Mouse (Mus musculus): ENCODE results near the gene Slc22a6. TPM values are rescaled to one million over a fixed set of nuclear protein-coding genes. Genes with fewer than 3 reads are reported as not detected.

The Slc22a6 gene
- total and polyA plus RNA-seq, 3 experiments = 0.05 TPM; not detected in 2

DNA sequence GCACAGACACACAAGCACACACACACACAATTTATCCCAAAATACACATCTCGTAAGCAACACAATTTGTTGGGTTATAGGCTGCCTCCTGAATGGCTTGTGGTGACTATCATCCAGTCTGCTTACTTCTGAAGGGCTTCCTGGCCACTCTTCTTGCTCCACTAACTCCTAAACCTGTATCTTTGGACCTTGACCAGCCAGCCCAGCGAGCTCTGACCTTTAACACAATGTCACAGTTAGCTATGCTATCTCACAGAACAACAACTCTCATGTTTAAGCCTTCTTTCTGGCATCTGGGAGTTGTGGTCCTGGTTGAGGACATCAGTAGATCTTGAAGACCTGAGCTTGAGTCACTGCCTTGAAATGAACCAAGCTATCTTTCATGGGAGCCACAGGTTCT is 18.6 kb upstream of the Slc22a6 start:
- ATAC-seq (ENCODE audit: extremely low read depth, insufficient number of reproducible peaks, low FRiP score, poor library complexity, severe bottlenecking) = no peak
- TF ChIP-seq TAL1 (conservative IDR thresholded peaks at IDR 0.05; ENCODE audit: low read depth, low read length) = no peak
- no peak for TF ChIP-seq GATA1 (IDR thresholded peaks at IDR 0.05; ENCODE audit: borderline replicate concordance, low read length)
- no peak for TF ChIP-seq POLR2AphosphoS5 (IDR thresholded peaks at IDR 0.05; ENCODE audit: insufficient replicate concordance, low read depth, low read length)
- no peak for TF ChIP-seq CTCF (IDR thresholded peaks at IDR 0.05; ENCODE audit: low read depth, low read length)
- TF ChIP-seq GATA2 (IDR thresholded peaks at IDR 0.05; ENCODE audit: borderline replicate concordance, low read depth, low read length) = no peak
- H3K4me3 ChIP-seq (ENCODE audit: low read depth, low read length) = no peak overlapping the region
- peaks cover 7% of the 10 kb centered on the region; the same call in 1 of the 2 replicates for H3K27me3 ChIP-seq (ENCODE audit: insufficient read depth, low read length)
- no peak for DNase-seq (ENCODE audit: low spot score)
- H3K9me3 ChIP-seq (replicated peaks) = no peaks in the 10 kb centered on the region
- peaks cover 61% of the 10 kb centered on the region for H3K4me1 ChIP-seq (ENCODE audit: insufficient read depth, low read depth, low read length)
- no peaks in the 10 kb centered on the region for H3K36me3 ChIP-seq (replicated peaks)

DNA sequence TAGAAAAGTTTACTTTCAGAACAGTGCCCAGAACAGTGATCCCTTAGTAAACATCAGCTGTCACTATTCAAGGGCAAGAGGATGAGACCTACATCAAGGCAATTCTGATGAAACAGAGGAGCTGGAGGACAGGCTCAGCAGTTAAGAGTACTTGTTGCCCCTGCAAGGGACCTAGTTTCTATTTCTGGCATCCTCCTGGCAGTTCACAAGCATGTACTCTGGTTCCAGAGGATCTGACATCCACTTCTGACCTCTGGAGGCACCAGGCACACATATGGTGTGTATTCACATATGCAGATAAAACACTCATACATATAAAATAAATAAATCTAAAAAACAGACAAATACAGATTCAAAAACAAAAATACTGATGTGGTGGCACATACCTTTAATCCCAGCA is 15.9 kb upstream of the Slc22a6 start:
- Histone ChIP-seq H3K36me3 (replicated peaks) (no peaks in the 10 kb centered on the region), H3K4me1 (ENCODE audit: insufficient read depth, low read depth, low read length) (peaks cover 70% of the 10 kb centered on the region), H3K9me3 (replicated peaks) (no peaks in the 10 kb centered on the region), H3K4me3 (ENCODE audit: low read depth, low read length) (no peak overlapping the region), H3K27me3 (ENCODE audit: insufficient read depth, low read length) (peaks cover 9% of the 10 kb centered on the region; the same call in 1 of the 2 replicates)
- no peak for TF ChIP-seq GATA2 (IDR thresholded peaks at IDR 0.05; ENCODE audit: borderline replicate concordance, low read depth, low read length)
- no peak for TF ChIP-seq POLR2AphosphoS5 (IDR thresholded peaks at IDR 0.05; ENCODE audit: insufficient replicate concordance, low read depth, low read length)
- no peak for TF ChIP-seq GATA1 (IDR thresholded peaks at IDR 0.05; ENCODE audit: borderline replicate concordance, low read length)
- no peak for TF ChIP-seq TAL1 (conservative IDR thresholded peaks at IDR 0.05; ENCODE audit: low read depth, low read length)
- TF ChIP-seq CTCF (IDR thresholded peaks at IDR 0.05; ENCODE audit: low read depth, low read length) = no peak
- DNase-seq (ENCODE audit: low spot score) (no peak), ATAC-seq (ENCODE audit: extremely low read depth, insufficient number of reproducible peaks, low FRiP score, poor library complexity, severe bottlenecking) (no peak)

- peak; percentile 91 for ATAC-seq (ENCODE audit: extremely low read depth, insufficient number of reproducible peaks, low FRiP score, poor library complexity, severe bottlenecking)
- Histone ChIP-seq H3K36me3 (replicated peaks) (no peaks in the 10 kb centered on the region), H3K4me3 (ENCODE audit: low read depth, low read length) (no peak overlapping the region), H3K27me3 (ENCODE audit: insufficient read depth, low read length) (peaks cover 14% of the 10 kb centered on the region), H3K4me1 (ENCODE audit: insufficient read depth, low read depth, low read length) (peaks cover 65% of the 10 kb centered on the region), H3K9me3 (replicated peaks) (no peaks in the 10 kb centered on the region)
- peak; percentile 53 for DNase-seq (ENCODE audit: low spot score)
- TF ChIP-seq TAL1 (conservative IDR thresholded peaks at IDR 0.05; ENCODE audit: low read depth, low read length) = peak; percentile 96
- TF ChIP-seq POLR2AphosphoS5 (IDR thresholded peaks at IDR 0.05; ENCODE audit: insufficient replicate concordance, low read depth, low read length) = no peak
- TF ChIP-seq GATA2 (IDR thresholded peaks at IDR 0.05; ENCODE audit: borderline replicate concordance, low read depth, low read length) = 0 out of 2 replicates have a peak, but pooled peaks have one; percentile 21
Measured at GRCm38 (mm10) chr19:8602914-8603313, 14.9 kb upstream of the Slc22a6 start.

GRCm38 (mm10) chr19:8604536-8605240 is 13.2 kb upstream of the Slc22a6 start:
- H3K27me3 ChIP-seq (ENCODE audit: insufficient read depth, low read length) = peaks cover 30% of the 10 kb centered on the region
- no peak for ATAC-seq (ENCODE audit: extremely low read depth, insufficient number of reproducible peaks, low FRiP score, poor library complexity, severe bottlenecking)
- H3K36me3 ChIP-seq (replicated peaks) = no peaks in the 10 kb centered on the region
- no peaks in the 10 kb centered on the region for H3K9me3 ChIP-seq (replicated peaks)
- H3K4me3 ChIP-seq (ENCODE audit: low read depth, low read length) = no peak overlapping the region
- no peak for DNase-seq (ENCODE audit: low spot score)
- peaks cover 59% of the 10 kb centered on the region for H3K4me1 ChIP-seq (ENCODE audit: insufficient read depth, low read depth, low read length)
- TF ChIP-seq GATA2 (IDR thresholded peaks at IDR 0.05; ENCODE audit: borderline replicate concordance, low read depth, low read length) (no peak), CTCF (IDR thresholded peaks at IDR 0.05; ENCODE audit: low read depth, low read length) (no peak), POLR2AphosphoS5 (IDR thresholded peaks at IDR 0.05; ENCODE audit: insufficient replicate concordance, low read depth, low read length) (no peak), GATA1 (IDR thresholded peaks at IDR 0.05; ENCODE audit: borderline replicate concordance, low read length) (no peak), TAL1 (conservative IDR thresholded peaks at IDR 0.05; ENCODE audit: low read depth, low read length) (no peak)

- peaks cover 35% of the 10 kb centered on the region for H3K27me3 ChIP-seq (ENCODE audit: insufficient read depth, low read length)
- peaks cover 55% of the 10 kb centered on the region for H3K4me1 ChIP-seq (ENCODE audit: insufficient read depth, low read depth, low read length)
- peak; percentile 33 for DNase-seq (ENCODE audit: low spot score)
- H3K36me3 ChIP-seq (replicated peaks) = no peaks in the 10 kb centered on the region
- no peak for ATAC-seq (ENCODE audit: extremely low read depth, insufficient number of reproducible peaks, low FRiP score, poor library complexity, severe bottlenecking)
- no peak for TF ChIP-seq POLR2AphosphoS5 (IDR thresholded peaks at IDR 0.05; ENCODE audit: insufficient replicate concordance, low read depth, low read length)
- no peak for TF ChIP-seq GATA1 (IDR thresholded peaks at IDR 0.05; ENCODE audit: borderline replicate concordance, low read length)
- no peak overlapping the region for H3K4me3 ChIP-seq (ENCODE audit: low read depth, low read length)
- no peaks in the 10 kb centered on the region for H3K9me3 ChIP-seq (replicated peaks)
Measured at GRCm38 (mm10) chr19:8605241-8605558, 12.6 kb upstream of the Slc22a6 start.

GRCm38 (mm10) chr19:8611358-8612123 is 6.3 kb upstream of the Slc22a6 start:
- no peak overlapping the region for H3K4me3 ChIP-seq (ENCODE audit: low read depth, low read length)
- H3K9me3 ChIP-seq (replicated peaks) = no peaks in the 10 kb centered on the region
- H3K4me1 ChIP-seq (ENCODE audit: insufficient read depth, low read depth, low read length) = peaks cover 8% of the 10 kb centered on the region; the same call in 1 of the 2 replicates
- TF ChIP-seq TAL1 (conservative IDR thresholded peaks at IDR 0.05; ENCODE audit: low read depth, low read length) = no peak
- no peak for TF ChIP-seq GATA2 (IDR thresholded peaks at IDR 0.05; ENCODE audit: borderline replicate concordance, low read depth, low read length)
- no peak for TF ChIP-seq POLR2AphosphoS5 (IDR thresholded peaks at IDR 0.05; ENCODE audit: insufficient replicate concordance, low read depth, low read length)
- TF ChIP-seq CTCF (IDR thresholded peaks at IDR 0.05; ENCODE audit: low read depth, low read length) = no peak
- no peak for TF ChIP-seq GATA1 (IDR thresholded peaks at IDR 0.05; ENCODE audit: borderline replicate concordance, low read length)
- no peak for ATAC-seq (ENCODE audit: extremely low read depth, insufficient number of reproducible peaks, low FRiP score, poor library complexity, severe bottlenecking)
- H3K27me3 ChIP-seq (ENCODE audit: insufficient read depth, low read length) = peaks cover 71% of the 10 kb centered on the region
- no peaks in the 10 kb centered on the region for H3K36me3 ChIP-seq (replicated peaks)
- DNase-seq (ENCODE audit: low spot score) = no peak
